Mouse (Mus musculus) E14TG2a.4 (cell line): ENCODE results near the gene Racgap1.
A peak's percentile ranks its signal among the peaks of the same experiment; 100 is the strongest.

Experiments used
- H3K27me3 ChIP-seq: 2 replicates; pipeline ENCODE4 v1.6.1; 2014; ENCODE audit warnings: low read length, control low read depth; ENCODE audit not compliant: insufficient read depth
- H3K36me3 ChIP-seq: 2 replicates; pipeline ENCODE4 v1.6.1; 2014; ENCODE audit warnings: low read length, control low read depth; ENCODE audit not compliant: insufficient read depth
- H3K4me1 ChIP-seq: replicated peaks from 2 replicates; pipeline ENCODE4 v1.6.1; 2014; ENCODE audit warnings: low read depth, low read length, control low read depth
- H3K4me3 ChIP-seq: replicated peaks from 2 replicates; pipeline ENCODE4 v1.5.1; 2014; ENCODE audit warnings: mild to moderate bottlenecking, low read length
- H3K9me3 ChIP-seq: 2 replicates; pipeline ENCODE4 v1.6.1; 2014; ENCODE audit warnings: low read length, control low read depth
- CTCF ChIP-seq: conservative IDR thresholded peaks from 2 replicates; pipeline ENCODE4 v1.5.1; 2014; ENCODE audit warnings: low read length
- NANOG ChIP-seq: IDR thresholded peaks from 2 replicates; pipeline ENCODE4 v1.6.1; 2014; ENCODE audit warnings: borderline replicate concordance, low read length, mixed read lengths
- POU5F1 ChIP-seq: IDR thresholded peaks from 2 replicates; pipeline ENCODE4 v1.6.1; 2014; ENCODE audit warnings: low read length, borderline replicate concordance

The Racgap1 gene

GRCm38 (mm10) chr15:99658437-99658836 lies 7.0 kb upstream of the Racgap1 start:
- H3K36me3 ChIP-seq, result no peaks in the 10 kb centered on the region
- TF ChIP-seq POU5F1 (no peak), NANOG (no peak), CTCF (no peak)
- no peak overlapping the region for H3K4me3 ChIP-seq
- 0 out of 2 replicates have a peak, but pooled peaks cover 10% of the 10 kb centered on the region for H3K27me3 ChIP-seq
- H3K9me3 ChIP-seq, result no peaks in the 10 kb centered on the region
- peaks cover 68% of the 10 kb centered on the region for H3K4me1 ChIP-seq

- H3K9me3 ChIP-seq, result no peaks in the 10 kb centered on the region
These were observed 4.5 kb upstream of the Racgap1 start for GRCm38 (mm10) chr15:99655956-99656355.

GRCm38 (mm10) chr15:99653876-99654275 lies 2.4 kb upstream of the Racgap1 start:
- no peaks in the 10 kb centered on the region for H3K9me3 ChIP-seq
- 0 out of 2 replicates have a peak, but pooled peaks cover 6% of the 10 kb centered on the region for H3K27me3 ChIP-seq
- H3K4me3 ChIP-seq, result peak overlapping the region; percentile 78
- H3K36me3 ChIP-seq, result peaks cover 12% of the 10 kb centered on the region
- peaks cover 85% of the 10 kb centered on the region for H3K4me1 ChIP-seq
- TF ChIP-seq NANOG (no peak), POU5F1 (no peak), CTCF (no peak)

More at GRCm38 (mm10) chr15:99655956-99656355, 4.5 kb upstream of the Racgap1 start:
- Histone ChIP-seq H3K4me1 (peaks cover 70% of the 10 kb centered on the region), H3K27me3 (0 out of 2 replicates have a peak, but pooled peaks cover 6% of the 10 kb centered on the region), H3K36me3 (no peaks in the 10 kb centered on the region), H3K4me3 (peak overlapping the region; percentile 45)
- no peak for TF ChIP-seq NANOG
- TF ChIP-seq POU5F1, result no peak
- no peak for TF ChIP-seq CTCF

- Histone ChIP-seq H3K27me3 (0 out of 2 replicates have a peak, but pooled peaks cover 6% of the 10 kb centered on the region), H3K4me3 (peak overlapping the region; percentile 93), H3K9me3 (no peaks in the 10 kb centered on the region), H3K36me3 (peaks cover 16% of the 10 kb centered on the region), H3K4me1 (peaks cover 85% of the 10 kb centered on the region)
- no peak for TF ChIP-seq POU5F1
- no peak for TF ChIP-seq NANOG
- 0 out of 2 replicates have a peak, but pooled peaks have one; percentile 13 for TF ChIP-seq CTCF
These were observed 1.8 kb upstream of the Racgap1 start for GRCm38 (mm10) chr15:99653291-99653690.

- Histone ChIP-seq H3K27me3 (0 out of 2 replicates have a peak, but pooled peaks cover 6% of the 10 kb centered on the region), H3K4me3 (peak overlapping the region; percentile 93), H3K36me3 (peaks cover 19% of the 10 kb centered on the region), H3K9me3 (no peaks in the 10 kb centered on the region), H3K4me1 (peaks cover 87% of the 10 kb centered on the region)
- TF ChIP-seq POU5F1 (no peak), NANOG (no peak), CTCF (no peak)
These were observed 772 bp upstream of the Racgap1 start for GRCm38 (mm10) chr15:99651984-99652872.

- H3K4me3 ChIP-seq, result peak overlapping the region; percentile 93
- no peak for TF ChIP-seq NANOG
- no peak for TF ChIP-seq CTCF
- no peaks in the 10 kb centered on the region for H3K9me3 ChIP-seq
These were observed 1.2 kb downstream of the Racgap1 start for GRCm38 (mm10) chr15:99650304-99650703.

GRCm38 (mm10) chr15:99649067-99649761 lies 2.2 kb downstream of the Racgap1 start:
- Histone ChIP-seq H3K27me3 (no peaks in the 10 kb centered on the region), H3K4me3 (no peak overlapping the region; the same call in 1 of the 2 replicates), H3K4me1 (peaks cover 85% of the 10 kb centered on the region), H3K9me3 (no peaks in the 10 kb centered on the region), H3K36me3 (peaks cover 32% of the 10 kb centered on the region)
- TF ChIP-seq POU5F1, result no peak

More at GRCm38 (mm10) chr15:99650304-99650703, 1.2 kb downstream of the Racgap1 start:
- 0 out of 2 replicates have a peak, but pooled peaks cover 3% of the 10 kb centered on the region for H3K27me3 ChIP-seq
- H3K4me1 ChIP-seq, result peaks cover 88% of the 10 kb centered on the region
- peaks cover 26% of the 10 kb centered on the region for H3K36me3 ChIP-seq

GRCm38 (mm10) chr15:99648326-99648725 lies 3.1 kb downstream of the Racgap1 start:
- Histone ChIP-seq H3K4me3 (no peak overlapping the region), H3K9me3 (no peaks in the 10 kb centered on the region), H3K36me3 (peaks cover 32% of the 10 kb centered on the region), H3K4me1 (peaks cover 87% of the 10 kb centered on the region), H3K27me3 (no peaks in the 10 kb centered on the region)
- TF ChIP-seq POU5F1 (no peak), CTCF (no peak), NANOG (no peak)
